Mouse (Mus musculus) heart, embryonic 11.5 days (tissue): ENCODE results near the gene Ssbp4. TPM values are rescaled to one million over a fixed set of nuclear protein-coding genes. Genes with fewer than 3 reads are reported as not detected.
A peak's percentile ranks its signal among the peaks of the same experiment; 100 is the strongest.

Source experiments
- ATAC-seq: fragments of 200-750 bp; cut with Nextera tagmentation; replicated peaks from 2 replicates; pipeline ENCODE4 v1.8.0; 2017; ENCODE audit warnings: moderate library complexity; ENCODE audit not compliant: insufficient number of reproducible peaks, low FRiP score, low TSS enrichment
- H3K27ac ChIP-seq: fragments of 300-500 bp; sonication (generic); 2 replicates; pipeline ENCODE4 v1.5.1; 2014; ENCODE audit warnings: mild to moderate bottlenecking, low read depth, low read length
- H3K27me3 ChIP-seq: fragments of 300-500 bp; sonication (generic); 2 replicates; pipeline ENCODE4 v1.6.1; 2014; ENCODE audit warnings: mild to moderate bottlenecking, low read length, mixed read lengths; ENCODE audit not compliant: control insufficient read depth, insufficient read depth
- H3K36me3 ChIP-seq: fragments of 300-500 bp; sonication (generic); 2 replicates; pipeline ENCODE4 v1.6.1; 2014; ENCODE audit warnings: mild to moderate bottlenecking, low read length, moderate library complexity, mixed read lengths; ENCODE audit not compliant: control insufficient read depth, insufficient read depth
- H3K4me1 ChIP-seq: fragments of 300-500 bp; sonication (generic); 2 replicates; pipeline ENCODE4 v1.6.1; 2014; ENCODE audit warnings: low read length; ENCODE audit not compliant: control insufficient read depth, insufficient read depth
- H3K4me2 ChIP-seq: fragments of 300-500 bp; sonication (generic); 2 replicates; pipeline ENCODE4 v1.6.1; 2014; ENCODE audit warnings: mild to moderate bottlenecking, moderate library complexity
- H3K4me3 ChIP-seq: fragments of 300-500 bp; sonication (generic); 2 replicates; pipeline ENCODE4 v1.5.1; 2014; ENCODE audit warnings: low read depth, low read length
- H3K9ac ChIP-seq: fragments of 300-500 bp; sonication (generic); 2 replicates; pipeline ENCODE4 v1.6.1; 2014; ENCODE audit warnings: mild to moderate bottlenecking, low read depth, low read length, moderate library complexity
- H3K9me3 ChIP-seq: fragments of 300-500 bp; sonication (generic); replicated peaks from 2 replicates; pipeline ENCODE4 v1.6.1; 2016; ENCODE audit warnings: low read length; ENCODE audit not compliant: control insufficient read depth
- WGBS: fragments of 180-500 bp; shearing (Covaris S2); extraction: QIAGEN DNeasy Blood & Tissue Kit; methylation state at CpG from one replicate; pipeline ENCODE4 v1.1.7; 2014; ENCODE audit not compliant: insufficient replicate concordance; 5-methylcytosine and 5-hydroxymethylcytosine counted together
- polyA plus RNA-seq: library from polyadenylated mRNA; unstranded; fragments of >200 nt; fragmentation: Nextera tagmentation; extraction: Ambion mirVana; gene quantifications from 2 replicates; pipeline ENCODE4 v1.2.1, GENCODE M21; 2014

Ssbp4 gene
- polyA plus RNA-seq, 1 experiment from 2014 or later: 78.9 TPM

DNA sequence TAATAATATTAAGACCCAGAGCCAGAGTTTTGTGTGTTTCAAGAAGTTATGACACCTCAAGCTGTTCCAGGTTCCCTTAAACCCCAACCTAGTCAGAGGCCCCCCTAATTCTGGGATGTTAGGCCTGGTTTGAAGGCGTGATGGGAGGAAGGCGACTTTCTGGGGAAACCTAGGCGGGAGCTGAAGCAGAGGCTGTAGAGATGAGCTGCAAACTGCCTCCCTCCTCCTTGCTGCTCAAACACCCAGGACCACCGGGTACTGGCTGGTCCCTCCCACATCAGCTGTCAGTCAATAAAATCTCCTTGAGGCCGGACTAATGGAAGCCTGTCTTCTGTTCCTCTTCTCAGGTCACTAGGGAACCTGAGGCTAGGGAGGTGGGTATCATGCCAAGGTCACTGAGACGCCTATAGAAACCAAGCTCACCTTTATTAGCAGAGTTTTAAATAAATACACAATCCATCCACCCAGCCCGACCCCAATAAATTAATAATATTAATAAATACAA, 20.4 kb upstream of the Ssbp4 start:
- H3K4me3 ChIP-seq: peak overlapping the region; percentile 51
- peak overlapping the region; percentile 71; the same call in 1 of the 2 replicates for H3K27ac ChIP-seq
- WGBS: 57% methylated on average over 7 of the region's 7 CpGs
- ATAC-seq: no peak
- peaks cover 29% of the 10 kb centered on the region for H3K4me1 ChIP-seq
- H3K9ac ChIP-seq: peak overlapping the region; percentile 61; the same call in 1 of the 2 replicates
- peaks cover 13% of the 10 kb centered on the region for H3K27me3 ChIP-seq
- no peaks in the 10 kb centered on the region for H3K36me3 ChIP-seq
- peak overlapping the region; percentile 71 for H3K4me2 ChIP-seq
- H3K9me3 ChIP-seq: no peaks in the 10 kb centered on the region

DNA sequence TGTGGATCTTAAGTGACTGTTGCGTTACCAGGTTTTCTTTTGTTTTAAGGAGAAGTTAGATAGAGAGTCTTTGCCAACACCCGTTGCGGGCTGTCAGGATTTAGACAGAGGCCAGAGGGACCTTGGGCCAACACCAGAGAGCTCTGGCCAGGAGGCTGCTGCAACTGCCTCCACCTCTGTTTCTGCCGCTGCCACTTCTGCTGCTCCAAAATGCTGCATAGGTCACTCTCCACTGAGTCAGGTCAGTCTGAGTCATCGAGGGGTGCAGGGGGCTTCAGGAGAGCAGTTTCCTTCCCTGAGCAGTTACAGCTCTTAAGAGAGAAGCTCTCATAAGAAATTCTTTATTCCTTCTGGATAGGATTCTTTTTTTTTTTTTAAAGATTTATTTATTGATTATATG, 18.4 kb upstream of the Ssbp4 start:
- 82% methylated on average over 5 of the region's 5 CpGs for WGBS
- Histone ChIP-seq H3K27ac (no peak overlapping the region), H3K9ac (no peak overlapping the region), H3K36me3 (no peaks in the 10 kb centered on the region), H3K27me3 (peaks cover 13% of the 10 kb centered on the region), H3K4me2 (no peak overlapping the region), H3K4me1 (peaks cover 22% of the 10 kb centered on the region), H3K4me3 (no peak overlapping the region), H3K9me3 (no peaks in the 10 kb centered on the region)
- no peak for ATAC-seq

DNA sequence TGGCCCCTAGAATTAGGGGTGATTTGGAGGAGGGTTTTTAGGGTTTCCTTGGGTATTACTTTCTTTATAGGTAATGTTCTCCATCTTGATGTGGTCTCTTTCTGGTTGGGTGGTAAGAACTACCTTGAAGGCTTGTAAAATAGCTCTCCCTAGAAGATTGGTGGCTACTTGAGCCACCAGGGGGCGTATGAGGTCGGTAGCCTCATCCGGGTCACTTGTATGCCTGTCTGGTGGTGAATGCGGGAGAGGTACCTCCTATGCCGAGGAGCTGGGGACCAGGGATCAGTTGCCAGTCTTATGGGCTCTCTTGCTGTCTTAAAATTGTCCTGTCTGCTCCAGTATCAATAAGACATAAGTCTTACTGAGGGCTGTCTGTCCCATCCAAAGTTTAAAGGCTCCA, 16.4 kb upstream of the Ssbp4 start:
- Histone ChIP-seq H3K4me2 (no peak overlapping the region; the same call in 1 of the 2 replicates), H3K36me3 (no peaks in the 10 kb centered on the region), H3K27ac (no peak overlapping the region), H3K9ac (no peak overlapping the region), H3K4me3 (no peak overlapping the region), H3K9me3 (no peaks in the 10 kb centered on the region), H3K27me3 (peaks cover 14% of the 10 kb centered on the region), H3K4me1 (peaks cover 6% of the 10 kb centered on the region)
- 14% methylated on average over 5 of the region's 5 CpGs for WGBS
- ATAC-seq: no peak

DNA sequence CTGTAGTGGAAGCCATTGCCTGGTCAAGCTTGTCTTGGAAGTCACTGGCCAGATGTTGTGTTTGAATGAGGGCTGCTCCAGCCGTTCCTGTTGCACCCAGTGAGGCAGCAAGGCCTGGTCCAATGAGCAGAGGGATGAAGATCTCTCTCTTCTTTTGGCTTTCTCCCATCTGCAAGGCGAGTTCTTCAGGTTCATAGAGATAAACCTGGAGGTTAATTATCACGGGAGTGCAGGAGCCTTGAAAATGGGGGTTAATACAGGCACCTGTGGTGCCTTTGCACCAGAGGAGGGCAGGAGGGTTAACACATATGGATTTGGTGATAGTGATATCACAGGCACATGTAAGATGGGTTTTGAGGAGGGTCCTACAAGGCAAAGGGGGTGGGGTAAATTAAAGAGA, 13.5 kb upstream of the Ssbp4 start:
- H3K4me1 ChIP-seq: peaks cover 9% of the 10 kb centered on the region; the same call in 1 of the 2 replicates
- H3K4me2 ChIP-seq: no peak overlapping the region
- no peaks in the 10 kb centered on the region for H3K36me3 ChIP-seq
- peaks cover 14% of the 10 kb centered on the region for H3K27me3 ChIP-seq
- H3K4me3 ChIP-seq: no peak overlapping the region
- H3K9ac ChIP-seq: no peak overlapping the region
- H3K9me3 ChIP-seq: no peaks in the 10 kb centered on the region
- no peak overlapping the region for H3K27ac ChIP-seq
- ATAC-seq: no peak
- WGBS: 52% methylated on average over 3 of the region's 3 CpGs

DNA sequence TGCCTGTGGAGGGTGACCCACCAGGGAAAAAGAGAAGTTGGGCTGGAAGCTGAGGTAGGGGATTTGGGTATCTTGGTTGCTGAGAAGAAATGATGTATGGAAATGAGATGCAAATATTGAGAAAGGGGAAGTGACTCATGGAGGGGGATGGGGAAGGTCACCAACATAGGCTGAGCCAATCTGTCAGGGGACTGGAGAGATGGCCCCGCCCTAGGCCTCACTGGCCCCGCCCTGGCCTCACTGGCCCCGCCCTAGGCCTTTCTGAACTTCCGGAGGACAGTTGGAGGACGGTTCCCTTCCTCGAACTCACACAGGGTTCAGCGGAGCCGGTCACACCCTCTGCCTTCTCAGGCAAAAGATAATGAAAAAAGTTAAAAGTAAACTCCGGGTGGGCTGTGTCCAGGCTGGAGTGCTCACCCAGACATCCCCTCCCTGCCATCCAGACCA, 10.2 kb upstream of the Ssbp4 start:
- H3K27me3 ChIP-seq: peaks cover 17% of the 10 kb centered on the region
- H3K9me3 ChIP-seq: no peaks in the 10 kb centered on the region
- no peaks in the 10 kb centered on the region for H3K36me3 ChIP-seq
- WGBS: 20% methylated on average over 9 of the region's 9 CpGs
- H3K4me3 ChIP-seq: no peak overlapping the region
- 0 out of 2 replicates have a peak overlapping the region, but pooled peaks have one; percentile 10 for H3K9ac ChIP-seq
- peaks cover 9% of the 10 kb centered on the region; the same call in 1 of the 2 replicates for H3K4me1 ChIP-seq
- H3K27ac ChIP-seq: no peak overlapping the region
- peak; percentile 75 for ATAC-seq
- H3K4me2 ChIP-seq: peak overlapping the region; percentile 19; the same call in 1 of the 2 replicates

DNA sequence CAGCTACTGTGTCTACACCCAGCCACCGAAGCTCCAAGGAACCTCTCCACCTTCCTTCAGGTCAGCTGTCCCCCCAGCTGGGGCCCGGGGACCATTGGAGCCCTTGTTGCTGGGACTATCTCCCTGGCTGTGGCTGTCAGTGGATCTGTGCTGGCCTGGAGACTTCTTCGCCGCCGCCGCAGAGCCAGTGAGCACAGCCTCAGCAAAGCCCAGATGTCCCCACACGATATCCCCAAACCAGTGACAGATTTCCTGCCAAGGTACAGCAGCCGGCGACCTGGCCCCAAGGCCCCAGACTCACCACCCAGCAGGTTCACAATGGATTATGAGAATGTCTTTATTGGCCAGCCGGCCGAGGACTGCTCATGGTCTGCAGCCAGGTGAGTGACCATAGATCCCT, 9.3 kb upstream of the Ssbp4 start:
- no peak overlapping the region for H3K9ac ChIP-seq
- H3K4me2 ChIP-seq: no peak overlapping the region
- no peak overlapping the region for H3K4me3 ChIP-seq
- peaks cover 9% of the 10 kb centered on the region; the same call in 1 of the 2 replicates for H3K4me1 ChIP-seq
- peaks cover 17% of the 10 kb centered on the region for H3K27me3 ChIP-seq
- H3K9me3 ChIP-seq: no peaks in the 10 kb centered on the region
- no peaks in the 10 kb centered on the region for H3K36me3 ChIP-seq
- WGBS: 71% methylated on average over 11 of the region's 11 CpGs
- ATAC-seq: no peak
- no peak overlapping the region for H3K27ac ChIP-seq

DNA sequence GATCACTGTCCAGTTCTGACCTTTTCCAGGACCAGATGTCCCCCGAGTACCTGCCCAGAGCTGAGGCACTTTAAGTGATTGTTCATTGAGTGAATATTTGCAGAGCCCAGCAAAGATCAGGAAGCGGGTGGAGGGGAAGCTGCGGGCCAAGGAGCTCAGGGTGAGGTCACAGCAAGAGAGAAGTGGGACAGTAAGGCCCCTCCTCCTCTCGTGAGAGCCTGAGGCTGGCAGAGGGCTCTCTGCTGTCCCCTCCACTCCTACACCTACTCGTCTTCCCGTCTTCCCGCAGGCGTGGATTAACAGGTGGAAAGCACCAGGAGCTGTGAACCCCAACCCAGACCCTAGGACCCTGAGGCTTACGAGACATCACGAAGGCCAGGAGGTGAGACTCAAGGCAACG, 8.0 kb upstream of the Ssbp4 start:
- Histone ChIP-seq H3K9ac (no peak overlapping the region), H3K4me2 (no peak overlapping the region), H3K4me1 (peaks cover 9% of the 10 kb centered on the region; the same call in 1 of the 2 replicates), H3K27ac (no peak overlapping the region), H3K9me3 (no peaks in the 10 kb centered on the region), H3K4me3 (no peak overlapping the region), H3K36me3 (no peaks in the 10 kb centered on the region), H3K27me3 (peaks cover 12% of the 10 kb centered on the region)
- WGBS: 57% methylated on average over 11 of the region's 11 CpGs
- ATAC-seq: no peak

DNA sequence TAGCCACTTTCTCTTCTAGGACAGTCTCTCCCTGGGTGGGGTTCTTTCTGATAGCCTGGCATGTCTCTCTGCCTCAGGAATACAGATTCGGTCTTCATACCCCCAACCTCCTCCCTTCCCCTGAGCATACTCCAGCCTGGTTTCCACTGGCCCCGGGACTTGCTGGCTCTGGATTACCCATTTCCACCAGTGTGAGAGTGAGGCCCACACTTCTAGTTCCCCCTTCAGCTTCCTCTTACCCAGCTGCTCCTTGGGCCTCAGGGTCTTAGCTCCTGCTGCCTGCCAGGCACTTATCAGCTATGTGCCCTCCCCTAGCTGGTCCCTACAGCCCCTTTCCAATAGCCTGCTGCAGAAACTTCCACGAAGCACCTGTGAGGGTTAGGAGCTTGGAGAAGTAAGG, 7.2 kb upstream of the Ssbp4 start, which contains the start of gene Lrrc25:
Gene Lrrc25 (plus strand): TSS at position 262 of the 400 bp plus-strand sequence.
- no peak within 1 kb of the TSS for H3K9ac ChIP-seq
- H3K27me3 ChIP-seq: peaks cover 10% of the 10 kb centered on the region
- 79% methylated on average over 3 of the region's 3 CpGs for WGBS
- no peaks in the 10 kb centered on the region for H3K9me3 ChIP-seq
- H3K4me3 ChIP-seq: no peak within 1 kb of the TSS
- peaks cover 9% of the 10 kb centered on the region; the same call in 1 of the 2 replicates for H3K4me1 ChIP-seq
- H3K36me3 ChIP-seq: no peaks in the 10 kb centered on the region
- H3K27ac ChIP-seq: no peak within 1 kb of the TSS
- no peak within 1 kb of the TSS for H3K4me2 ChIP-seq
- no peak for ATAC-seq

DNA sequence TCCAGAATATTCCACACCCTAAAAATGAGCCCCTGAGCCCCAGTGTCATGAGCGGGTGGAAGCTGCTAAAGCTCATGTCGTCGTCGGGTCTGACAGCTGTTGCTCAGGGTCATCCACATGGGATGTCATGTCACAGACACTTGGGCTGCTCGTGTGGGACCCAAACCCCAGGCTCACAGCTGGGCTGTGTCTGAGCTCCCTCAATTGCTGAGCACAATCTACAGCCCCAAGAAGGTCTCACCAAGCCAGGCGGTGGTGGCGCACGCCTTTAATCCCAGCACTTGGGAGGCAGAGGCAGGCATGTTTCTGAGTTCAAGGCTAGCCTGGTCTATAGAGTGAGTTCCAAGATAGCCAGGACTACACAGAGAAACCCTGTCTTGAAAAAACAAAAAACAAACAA, 6.6 kb upstream of the Ssbp4 start:
- no peaks in the 10 kb centered on the region for H3K9me3 ChIP-seq
- H3K4me1 ChIP-seq: peaks cover 13% of the 10 kb centered on the region
- ATAC-seq: no peak
- no peak overlapping the region for H3K4me2 ChIP-seq
- WGBS: 85% methylated on average over 8 of the region's 8 CpGs
- no peak overlapping the region for H3K9ac ChIP-seq
- H3K4me3 ChIP-seq: no peak overlapping the region
- H3K27ac ChIP-seq: no peak overlapping the region
- no peaks in the 10 kb centered on the region for H3K36me3 ChIP-seq
- peaks cover 5% of the 10 kb centered on the region for H3K27me3 ChIP-seq
